Mouse (Mus musculus) adrenal gland, adult (tissue): ENCODE measurements around the gene Itga10.
"Not testable (repeated sequence)": the region's sequence is repeated elsewhere in the genome, so short reads cannot be mapped to it uniquely, and the experiment has no call there.

ENCODE experiments used
- DNase-seq, 2 experiments: peaks; one replicate each; pipeline ENCODE4 v3.0.0; 2022 to 2023; ENCODE audit warnings: low spot score in 1 of 2; ENCODE audit not compliant: inconsistent age in 2 of 2

Gene Itga10

GRCm38 (mm10) chr3:96679159-96679674 is 33.8 kb downstream of the Itga10 start:
- peak; percentile 79 to 91 for DNase-seq

GRCm38 (mm10) chr3:96680269-96680956 is 35.0 kb downstream of the Itga10 start:
- no peak for DNase-seq

- DNase-seq, result no peak
Measured at GRCm38 (mm10) chr3:96683496-96683895, 38.1 kb downstream of the Itga10 start.

GRCm38 (mm10) chr3:96684151-96684821 is 38.9 kb downstream of the Itga10 start:
- peak in 1 of 2 experiments; percentile 84 for DNase-seq

GRCm38 (mm10) chr3:96684822-96685156 is 39.4 kb downstream of the Itga10 start:
- DNase-seq, result no peak

GRCm38 (mm10) chr3:96686057-96686456 is 40.7 kb downstream of the Itga10 start:
- DNase-seq, result not testable (repeated sequence)

- no peak for DNase-seq
Measured at GRCm38 (mm10) chr3:96688854-96689253, 43.5 kb downstream of the Itga10 start.

GRCm38 (mm10) chr3:96690298-96690697 is 44.9 kb downstream of the Itga10 start:
- DNase-seq, result no peak

GRCm38 (mm10) chr3:96692506-96692905 is 47.1 kb downstream of the Itga10 start:
- no peak for DNase-seq

- no peak for DNase-seq
Measured at GRCm38 (mm10) chr3:96693579-96693978, 48.2 kb downstream of the Itga10 start.

- peak; percentile 91 to 95 for DNase-seq
Measured at GRCm38 (mm10) chr3:96696198-96696765, 50.9 kb downstream of the Itga10 start, which contains the start of gene Pias3. TSS of gene Pias3 (plus strand) at chr3:96696384.

GRCm38 (mm10) chr3:96696766-96697732 is 51.7 kb downstream of the Itga10 start:
- DNase-seq, result peak; percentile 94 to 98

GRCm38 (mm10) chr3:96698993-96699690 is 53.8 kb downstream of the Itga10 start:
- no peak for DNase-seq

- peak in 1 of 2 experiments; percentile 59 for DNase-seq
Measured at GRCm38 (mm10) chr3:96700376-96700775, 55.0 kb downstream of the Itga10 start.

- DNase-seq, result no peak
Measured at GRCm38 (mm10) chr3:96701003-96701402, 55.6 kb downstream of the Itga10 start.

- peak in 1 of 2 experiments; percentile 55 for DNase-seq
Measured at GRCm38 (mm10) chr3:96704778-96705177, 59.4 kb downstream of the Itga10 start.

- no peak for DNase-seq
Measured at GRCm38 (mm10) chr3:96706217-96706616, 60.8 kb downstream of the Itga10 start.

- no peak for DNase-seq
Measured at GRCm38 (mm10) chr3:96706984-96707383, 61.6 kb downstream of the Itga10 start.

- peak; percentile 82 to 94 for DNase-seq
Measured at GRCm38 (mm10) chr3:96707903-96708683, 62.7 kb downstream of the Itga10 start, which contains the start of gene Nudt17. TSS of gene Nudt17 (minus strand) at chr3:96708562.
